Mouse (Mus musculus) thymus, adult 2 months (tissue): ENCODE data around the gene Lpin2.

Experiments
- CTCF ChIP-seq: fragments of 200-500 bp; IDR thresholded peaks from 2 replicates; pipeline ENCODE4 v1.5.1; 2012; ENCODE audit warnings: mild to moderate bottlenecking, control low read depth, low read length, moderate library complexity, borderline replicate concordance; ENCODE audit not compliant: control insufficient read depth, poor library complexity, insufficient read depth; ENCODE audit errors: extremely low read depth
- POLR2A ChIP-seq: fragments of 200-500 bp; IDR thresholded peaks from 2 replicates; pipeline ENCODE4 v1.6.1; 2012; ENCODE audit warnings: mild to moderate bottlenecking, low read length, control low read depth, moderate library complexity; ENCODE audit not compliant: control insufficient read depth, poor library complexity, insufficient read depth; ENCODE audit errors: extremely low read depth

- TF ChIP-seq CTCF (no peak), POLR2A (no peak)
These were observed 14.1 kb downstream of the Lpin2 start for GRCm38 (mm10) chr17:71196415-71196814.
